Mouse (Mus musculus): ENCODE data around the gene Tamm41.

DNA sequence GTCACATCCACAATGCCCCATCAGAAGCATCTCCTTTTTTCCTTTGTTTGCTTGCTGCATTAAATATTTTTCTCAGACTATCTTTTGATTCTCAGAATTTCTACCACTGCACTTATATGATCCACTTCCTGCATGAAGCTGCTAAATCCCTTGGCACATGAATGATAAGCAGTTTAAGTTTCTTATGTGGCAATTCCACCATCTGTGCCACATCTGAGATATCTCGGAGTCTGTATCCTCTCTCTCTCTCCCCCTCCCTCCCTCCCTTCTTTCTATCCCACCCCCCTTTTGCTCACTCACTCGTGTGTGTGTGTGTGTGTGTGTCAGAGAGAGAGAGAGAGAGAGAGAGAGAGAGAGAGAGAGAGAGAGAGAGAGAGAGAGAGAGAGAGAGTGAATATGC is 10.1 kb upstream of the Tamm41 start:
- TF ChIP-seq CTCF (IDR thresholded peaks at IDR 0.05; ENCODE audit: extremely low read depth, insufficient read length, insufficient replicate concordance, low read depth, low read length) (no peak), POLR2A (IDR thresholded peaks at IDR 0.05; ENCODE audit: low read depth, low read length) (no peak)

Measured in small intestine, adult 2 months (tissue).